Mouse (Mus musculus): ENCODE results near the gene Slc12a8. TPM values are rescaled to one million over a fixed set of nuclear protein-coding genes. Genes with fewer than 3 reads are reported as not detected.

Gene Slc12a8
- total and polyA plus RNA-seq, 2 experiments from 2014 or later, result 1.1 to 2.1 TPM

- Histone ChIP-seq H3K4me3 (ENCODE audit: low read depth, low read length) (no peak overlapping the region), H3K4me1 (ENCODE audit: insufficient read depth) (0 out of 2 replicates have a peak, but pooled peaks cover 7% of the 10 kb centered on the region), H3K36me3 (ENCODE audit: insufficient read depth) (no peaks in the 10 kb centered on the region), H3K9ac (no peak overlapping the region), H3K27me3 (ENCODE audit: insufficient read depth, low read length) (no peaks in the 10 kb centered on the region), H3K27ac (ENCODE audit: low read depth, low read length) (no peak overlapping the region), H3K4me2 (ENCODE audit: low read depth) (no peak overlapping the region), H3K9me3 (ENCODE audit: low read length) (no peaks in the 10 kb centered on the region)
- WGBS, result 29% methylated on average over 9 of the region's 9 CpGs
- no peak for TF ChIP-seq CTCF (IDR thresholded peaks at IDR 0.05; ENCODE audit: low read depth)
- DNase-seq (no peak), ATAC-seq (no peak)
Observed at GRCm38 (mm10) chr16:33697576-33698276, 180.6 kb downstream of the Slc12a8 start.

GRCm38 (mm10) chr16:33698277-33698790, 181.2 kb downstream of the Slc12a8 start:
- Histone ChIP-seq H3K27ac (ENCODE audit: low read depth, low read length) (no peak overlapping the region), H3K36me3 (ENCODE audit: insufficient read depth) (no peaks in the 10 kb centered on the region), H3K9ac (no peak overlapping the region), H3K27me3 (ENCODE audit: insufficient read depth, low read length) (no peaks in the 10 kb centered on the region), H3K9me3 (ENCODE audit: low read length) (no peaks in the 10 kb centered on the region), H3K4me3 (ENCODE audit: low read depth, low read length) (no peak overlapping the region), H3K4me1 (ENCODE audit: insufficient read depth) (0 out of 2 replicates have a peak, but pooled peaks cover 7% of the 10 kb centered on the region), H3K4me2 (ENCODE audit: low read depth) (no peak overlapping the region)
- DNase-seq, result no peak
- ATAC-seq, result no peak
- 72% methylated on average over 12 of the region's 12 CpGs for WGBS
- no peak for TF ChIP-seq CTCF (IDR thresholded peaks at IDR 0.05; ENCODE audit: low read depth)

GRCm38 (mm10) chr16:33700584-33700983, 183.5 kb downstream of the Slc12a8 start:
- DNase-seq (no peak), ATAC-seq (0 out of 2 replicates have a peak, but pooled peaks have one; percentile 48)
- H3K27me3 ChIP-seq (ENCODE audit: insufficient read depth, low read length), result no peaks in the 10 kb centered on the region
- TF ChIP-seq CTCF (IDR thresholded peaks at IDR 0.05; ENCODE audit: low read depth), result no peak
- H3K4me2 ChIP-seq (ENCODE audit: low read depth), result no peak overlapping the region
- H3K9ac ChIP-seq, result no peak overlapping the region
- WGBS, result 49% methylated on average over 5 of the region's 5 CpGs
- H3K4me1 ChIP-seq (ENCODE audit: insufficient read depth), result 0 out of 2 replicates have a peak, but pooled peaks cover 7% of the 10 kb centered on the region
- H3K27ac ChIP-seq (ENCODE audit: low read depth, low read length), result no peak overlapping the region
- no peak overlapping the region for H3K4me3 ChIP-seq (ENCODE audit: low read depth, low read length)
- no peaks in the 10 kb centered on the region for H3K36me3 ChIP-seq (ENCODE audit: insufficient read depth)
- H3K9me3 ChIP-seq (ENCODE audit: low read length), result no peaks in the 10 kb centered on the region

- DNase-seq, result no peak
- H3K27ac ChIP-seq (ENCODE audit: low read depth, low read length), result no peak overlapping the region
- TF ChIP-seq CTCF (IDR thresholded peaks at IDR 0.05; ENCODE audit: low read depth), result no peak
- H3K36me3 ChIP-seq (ENCODE audit: insufficient read depth), result no peaks in the 10 kb centered on the region
- H3K9ac ChIP-seq, result no peak overlapping the region
- ATAC-seq, result no peak
- H3K4me1 ChIP-seq (ENCODE audit: insufficient read depth), result 0 out of 2 replicates have a peak, but pooled peaks cover 6% of the 10 kb centered on the region
- H3K27me3 ChIP-seq (ENCODE audit: insufficient read depth, low read length), result no peaks in the 10 kb centered on the region
- H3K4me3 ChIP-seq (ENCODE audit: low read depth, low read length), result no peak overlapping the region
- no peaks in the 10 kb centered on the region for H3K9me3 ChIP-seq (ENCODE audit: low read length)
- 85% methylated on average over 4 of the region's 4 CpGs for WGBS
- no peak overlapping the region for H3K4me2 ChIP-seq (ENCODE audit: low read depth)
Observed at GRCm38 (mm10) chr16:33701872-33702271, 184.7 kb downstream of the Slc12a8 start.

DNA sequence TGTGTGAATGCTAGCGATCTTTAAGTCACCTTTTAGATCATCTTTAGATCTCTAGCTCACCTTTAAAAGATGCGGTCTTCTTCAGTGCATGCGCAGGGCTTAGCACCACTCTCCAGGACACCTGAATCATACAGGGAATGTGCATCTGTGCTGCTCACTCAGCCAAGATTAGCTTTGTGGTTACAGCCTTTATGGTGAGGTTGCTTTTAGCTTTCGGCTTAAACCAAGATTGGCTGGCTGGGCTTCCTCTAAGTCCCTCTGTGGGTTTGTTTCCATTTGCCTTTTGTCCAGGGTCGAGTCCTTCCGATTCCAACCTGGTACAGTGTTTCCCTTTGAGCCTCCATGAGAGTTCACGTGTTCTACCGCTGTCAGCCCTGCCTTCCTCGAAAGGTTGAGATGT, 187.2 kb downstream of the Slc12a8 start:
- WGBS, result 64% methylated on average over 9 of the region's 9 CpGs
- no peak for DNase-seq
- no peaks in the 10 kb centered on the region for H3K4me1 ChIP-seq (ENCODE audit: insufficient read depth)
- no peak overlapping the region for H3K9ac ChIP-seq
- H3K27me3 ChIP-seq (ENCODE audit: insufficient read depth, low read length), result no peaks in the 10 kb centered on the region
- no peaks in the 10 kb centered on the region for H3K36me3 ChIP-seq (ENCODE audit: insufficient read depth)
- no peak for TF ChIP-seq CTCF (IDR thresholded peaks at IDR 0.05; ENCODE audit: low read depth)
- H3K27ac ChIP-seq (ENCODE audit: low read depth, low read length), result no peak overlapping the region
- H3K4me2 ChIP-seq (ENCODE audit: low read depth), result no peak overlapping the region
- H3K9me3 ChIP-seq (ENCODE audit: low read length), result no peaks in the 10 kb centered on the region
- no peak for ATAC-seq
- no peak overlapping the region for H3K4me3 ChIP-seq (ENCODE audit: low read depth, low read length)

GRCm38 (mm10) chr16:33705258-33705657, 188.1 kb downstream of the Slc12a8 start:
- DNase-seq (no peak), ATAC-seq (no peak)
- H3K27ac ChIP-seq (ENCODE audit: low read depth, low read length), result 0 out of 2 replicates have a peak overlapping the region, but pooled peaks have one; percentile 5
- no peak overlapping the region for H3K9ac ChIP-seq
- 40% methylated on average over 6 of the region's 6 CpGs for WGBS
- H3K4me1 ChIP-seq (ENCODE audit: insufficient read depth), result no peaks in the 10 kb centered on the region
- TF ChIP-seq CTCF (IDR thresholded peaks at IDR 0.05; ENCODE audit: low read depth), result no peak
- 0 out of 2 replicates have a peak, but pooled peaks cover 4% of the 10 kb centered on the region for H3K36me3 ChIP-seq (ENCODE audit: insufficient read depth)
- H3K9me3 ChIP-seq (ENCODE audit: low read length), result no peaks in the 10 kb centered on the region
- H3K4me2 ChIP-seq (ENCODE audit: low read depth), result no peak overlapping the region
- H3K4me3 ChIP-seq (ENCODE audit: low read depth, low read length), result no peak overlapping the region
- H3K27me3 ChIP-seq (ENCODE audit: insufficient read depth, low read length), result no peaks in the 10 kb centered on the region

Data from forebrain, postnatal 0 days (tissue).